ENCODE assay signal across 10 mouse cellular contexts in genomic region chrX:102349843-102350731, GRCm38 (mm10).
DNase-seq lines count a peak whose midpoint lies in the region; ATAC-seq lines count a peak whose summit lies in the region.
"Had no signal": no experiment of that assay in that cellular context is flagged by ENCODE, and none has a peak within 500 bp of the region (broad histone marks: within the 10 kb centered on the region; RNA-seq: fewer than 3 reads in every experiment).

No protein-coding gene starts in this region.

- 0 out of 2 replicates have a peak, but pooled peaks cover 3% of the 10 kb centered on the region for H3K27me3 ChIP-seq in heart, embryonic 12.5 days (replicated peaks)
- H3K27me3 ChIP-seq: stomach, embryonic 15.5 days had no signal

- no peaks in the 10 kb centered on the region for H3K36me3 ChIP-seq in heart, embryonic 12.5 days
- H3K36me3 ChIP-seq: stomach, embryonic 15.5 days had no signal

- ATAC-seq in heart, embryonic 12.5 days (ENCODE audit: insufficient number of reproducible peaks, low FRiP score), result no peak

- 68% methylated on average over 14 of the region's 14 CpGs for WGBS in heart, embryonic 12.5 days

- H3K4me3 ChIP-seq in heart, embryonic 12.5 days, result no peak overlapping the region
- H3K4me3 ChIP-seq: megakaryocyte, embryonic 14.5 days; stomach, embryonic 15.5 days had no signal

- peak overlapping the region; percentile 47; the same call in 1 of the 2 replicates for H3K27ac ChIP-seq in heart, embryonic 12.5 days (ENCODE audit: poor library complexity, severe bottlenecking)
- H3K27ac ChIP-seq: stomach, embryonic 15.5 days had no signal

- no peak overlapping the region for H3K4me2 ChIP-seq in heart, embryonic 12.5 days
- H3K4me2 ChIP-seq: stomach, embryonic 15.5 days had no signal

- H3K4me1 ChIP-seq in heart, embryonic 12.5 days (replicated peaks), result peaks cover 22% of the 10 kb centered on the region
- H3K4me1 ChIP-seq: megakaryocyte, embryonic 14.5 days; stomach, embryonic 15.5 days had no signal

- no peak overlapping the region for H3K9ac ChIP-seq in heart, embryonic 12.5 days
- H3K9ac ChIP-seq: stomach, embryonic 15.5 days had no signal

- no peaks in the 10 kb centered on the region for H3K9me3 ChIP-seq in heart, embryonic 12.5 days (replicated peaks)
- H3K9me3 ChIP-seq: megakaryocyte, embryonic 14.5 days; stomach, embryonic 15.5 days had no signal

- peak; percentile 37 for DNase-seq in adrenal gland, adult 2 months
- no peak for DNase-seq in adrenal gland, postnatal 4 days (ENCODE audit: low spot score in 2 of 2)
- peak; percentile 5 for DNase-seq in testis, postnatal 14 days (ENCODE audit: low spot score)
- no peak for DNase-seq in testis, postnatal 10 days (ENCODE audit: low spot score)
- peak; percentile 54 for DNase-seq in skeletal muscle tissue, adult 2 months (ENCODE audit: low read depth, low spot score)
- DNase-seq in liver, result no peak
- DNase-seq in neural tube, embryonic 10.5 days (ENCODE audit: extremely low spot score, low spot score), result no peak

Comparison
In these comparisons a context has a peak if more than half of its experiments do, and no peak if none do; other contexts are left out.
1. DNase-seq: peak in adrenal gland, adult 2 months (single experiment), testis, postnatal 14 days (single experiment) and skeletal muscle tissue, adult 2 months (single experiment); none in adrenal gland, postnatal 4 days (0 of 2), testis, postnatal 10 days (single experiment), liver (single experiment) and neural tube, embryonic 10.5 days (single experiment).